Mouse (Mus musculus) lung, adult 18-20 months (tissue): Measurements from ENCODE around the gene Has1.
A peak's percentile ranks its signal among the peaks of the same experiment; 100 is the strongest.

Source experiments
- DNase-seq, 2 experiments: peaks; one replicate each; pipeline ENCODE4 v3.0.0; 2022; ENCODE audit warnings: mixed read lengths in 2 of 2

Has1 gene

GRCm38 (mm10) chr17:17843534-17844261 is 11.3 kb downstream of the Has1 start:
- no peak for DNase-seq

GRCm38 (mm10) chr17:17840796-17841195 is 14.2 kb downstream of the Has1 start:
- DNase-seq, result no peak

GRCm38 (mm10) chr17:17839276-17839675 is 15.7 kb downstream of the Has1 start:
- no peak for DNase-seq

- peak; percentile 99 for DNase-seq
Measured at GRCm38 (mm10) chr17:17837919-17838701, 16.9 kb downstream of the Has1 start.

- DNase-seq, result peak in 1 of 2 experiments; percentile 23
Measured at GRCm38 (mm10) chr17:17837426-17837825, 17.6 kb downstream of the Has1 start.

- no peak for DNase-seq
Measured at GRCm38 (mm10) chr17:17836101-17836500, 18.9 kb downstream of the Has1 start.

GRCm38 (mm10) chr17:17834896-17835295 is 20.1 kb downstream of the Has1 start:
- peak; percentile 64 to 71 for DNase-seq

GRCm38 (mm10) chr17:17830731-17831130 is 24.3 kb downstream of the Has1 start:
- no peak for DNase-seq

GRCm38 (mm10) chr17:17829816-17830535 is 25.0 kb downstream of the Has1 start:
- DNase-seq, result no peak

- no peak for DNase-seq
Measured at GRCm38 (mm10) chr17:17829052-17829785, 25.8 kb downstream of the Has1 start.

GRCm38 (mm10) chr17:17828191-17828981 is 26.6 kb downstream of the Has1 start:
- DNase-seq, result peak; percentile 37 to 56

GRCm38 (mm10) chr17:17827658-17828190 is 27.3 kb downstream of the Has1 start:
- peak; percentile 41 to 60 for DNase-seq

GRCm38 (mm10) chr17:17826751-17827657 is 28.0 kb downstream of the Has1 start, which contains the start of gene Spaca6:
Gene Spaca6 (plus strand): TSS chr17:17827158.
- peak; percentile 93 to 96 for DNase-seq

- DNase-seq, result peak; percentile 57 to 64
Measured at GRCm38 (mm10) chr17:17825921-17826591, 28.9 kb downstream of the Has1 start.

- DNase-seq, result no peak
Measured at GRCm38 (mm10) chr17:17823612-17824336, 31.2 kb downstream of the Has1 start.

GRCm38 (mm10) chr17:17795527-17795926 is 59.5 kb downstream of the Has1 start:
- no peak for DNase-seq
